Mouse (Mus musculus) inflammation-experienced regulatory T-cells, adult 6 months (primary cell): ENCODE results near the gene Fhdc1. TPM values are rescaled to one million over a fixed set of nuclear protein-coding genes. Genes with fewer than 3 reads are reported as not detected.

Experiments used
- ATAC-seq: one replicate; pipeline ENCODE4 v1.8.0; 2017
- polyA plus RNA-seq, 3 experiments: library from polyadenylated mRNA; unstranded; fragments of 100-300 nt; shearing (Covaris generic); gene quantifications; one replicate each; pipeline ENCODE4 v1.2.1; 2017

Fhdc1 gene
- polyA plus RNA-seq, 3 experiments from 2014 or later: 0.52 to 1.6 (median 1.3) TPM

GRCm38 (mm10) chr3:84474398-84474797 lies 5.8 kb downstream of the Fhdc1 start:
- ATAC-seq: no peak

- no peak for ATAC-seq
Measured at GRCm38 (mm10) chr3:84472955-84473354, 7.3 kb downstream of the Fhdc1 start.

- no peak for ATAC-seq
Measured at GRCm38 (mm10) chr3:84472527-84472926, 7.7 kb downstream of the Fhdc1 start.

GRCm38 (mm10) chr3:84471146-84471545 lies 9.1 kb downstream of the Fhdc1 start:
- ATAC-seq: no peak

- no peak for ATAC-seq
Measured at GRCm38 (mm10) chr3:84468111-84468453, 12.1 kb downstream of the Fhdc1 start.

- no peak for ATAC-seq
Measured at GRCm38 (mm10) chr3:84467419-84468110, 12.7 kb downstream of the Fhdc1 start.

- ATAC-seq: no peak
Measured at GRCm38 (mm10) chr3:84465822-84466500, 14.3 kb downstream of the Fhdc1 start.

GRCm38 (mm10) chr3:84461687-84462086 lies 18.5 kb downstream of the Fhdc1 start:
- ATAC-seq: no peak

GRCm38 (mm10) chr3:84460952-84461351 lies 19.3 kb downstream of the Fhdc1 start:
- ATAC-seq: peak; percentile 58

- ATAC-seq: no peak
Measured at GRCm38 (mm10) chr3:84460499-84460898, 19.7 kb downstream of the Fhdc1 start.

GRCm38 (mm10) chr3:84455733-84456417 lies 24.4 kb downstream of the Fhdc1 start:
- no peak for ATAC-seq

GRCm38 (mm10) chr3:84450651-84451050 lies 29.6 kb downstream of the Fhdc1 start:
- no peak for ATAC-seq

- no peak for ATAC-seq
Measured at GRCm38 (mm10) chr3:84449015-84449414, 31.2 kb downstream of the Fhdc1 start.

GRCm38 (mm10) chr3:84447803-84448202 lies 32.4 kb downstream of the Fhdc1 start:
- ATAC-seq: no peak

GRCm38 (mm10) chr3:84445838-84446237 lies 34.4 kb downstream of the Fhdc1 start:
- ATAC-seq: no peak

GRCm38 (mm10) chr3:84442890-84443289 lies 37.3 kb downstream of the Fhdc1 start:
- ATAC-seq: no peak

- ATAC-seq: no peak
Measured at GRCm38 (mm10) chr3:84439431-84440210, 40.6 kb downstream of the Fhdc1 start.

- ATAC-seq: no peak
Measured at GRCm38 (mm10) chr3:84438840-84439239, 41.4 kb downstream of the Fhdc1 start.

GRCm38 (mm10) chr3:84438118-84438517 lies 42.1 kb downstream of the Fhdc1 start:
- no peak for ATAC-seq

GRCm38 (mm10) chr3:84436947-84437346 lies 43.3 kb downstream of the Fhdc1 start:
- ATAC-seq: no peak

- ATAC-seq: no peak
Measured at GRCm38 (mm10) chr3:84435288-84436043, 44.8 kb downstream of the Fhdc1 start.

- no peak for ATAC-seq
Measured at GRCm38 (mm10) chr3:84432797-84433445, 47.3 kb downstream of the Fhdc1 start.
